Mouse (Mus musculus) midbrain, embryonic 14.5 days (tissue): ENCODE results near the gene Arhgap10. TPM values are rescaled to one million over a fixed set of nuclear protein-coding genes. Genes with fewer than 3 reads are reported as not detected.

ENCODE experiments used
- ATAC-seq: fragments of 200-750 bp; cut with Nextera tagmentation; 2 replicates; pipeline ENCODE4 v1.8.0; 2017; ENCODE audit warnings: moderate number of reproducible peaks, moderate library complexity; ENCODE audit not compliant: low FRiP score, low TSS enrichment
- DNase-seq: peaks from one replicate; pipeline ENCODE4 v3.0.0-alpha.2; 2015
- H3K27ac ChIP-seq: fragments of 300-500 bp; sonication (generic); replicated peaks from 2 replicates; pipeline ENCODE4 v1.5.1; 2014; ENCODE audit warnings: mild to moderate bottlenecking, low read depth, low read length, moderate library complexity
- H3K27me3 ChIP-seq: fragments of 300-500 bp; sonication (generic); 2 replicates; pipeline ENCODE4 v1.6.1; 2014; ENCODE audit warnings: low read length, control low read depth, mixed read lengths; ENCODE audit not compliant: control insufficient read depth, insufficient read depth
- H3K36me3 ChIP-seq: fragments of 300-500 bp; sonication (generic); 2 replicates; pipeline ENCODE4 v1.6.1; 2014; ENCODE audit warnings: low read length, control low read depth; ENCODE audit not compliant: control insufficient read depth, insufficient read depth
- H3K4me1 ChIP-seq: fragments of 300-500 bp; sonication (generic); 2 replicates; pipeline ENCODE4 v1.6.1; 2014; ENCODE audit warnings: mild to moderate bottlenecking, antibody characterized with exemption, low read length, control low read depth; ENCODE audit not compliant: control insufficient read depth, insufficient read depth
- H3K4me2 ChIP-seq: fragments of 300-500 bp; sonication (generic); 2 replicates; pipeline ENCODE4 v1.6.1; 2014; ENCODE audit warnings: mild to moderate bottlenecking, low read length, moderate library complexity
- H3K4me3 ChIP-seq: fragments of 300-500 bp; sonication (generic); replicated peaks from 2 replicates; pipeline ENCODE4 v1.5.1; 2014; ENCODE audit warnings: low read depth, low read length
- H3K9ac ChIP-seq: fragments of 300-500 bp; sonication (generic); replicated peaks from 2 replicates; pipeline ENCODE4 v1.6.1; 2014; ENCODE audit warnings: mild to moderate bottlenecking, low read length, moderate library complexity
- H3K9me3 ChIP-seq: fragments of 300-500 bp; sonication (generic); 2 replicates; pipeline ENCODE4 v1.6.1; 2016; ENCODE audit warnings: low read length, control low read depth, mixed read lengths; ENCODE audit not compliant: control insufficient read depth
- WGBS: fragments of 180-500 bp; shearing (Covaris S2); extraction: QIAGEN DNeasy Blood & Tissue Kit; methylation state at CpG from one replicate; pipeline ENCODE4 v1.1.7; 2014; 5-methylcytosine and 5-hydroxymethylcytosine counted together
- polyA plus RNA-seq: library from polyadenylated mRNA; unstranded; fragments of >200 nt; fragmentation: Nextera tagmentation; extraction: Ambion mirVana; gene quantifications from 2 replicates; pipeline ENCODE4 v1.2.1, GENCODE M21; 2014

The Arhgap10 gene
- polyA plus RNA-seq, 1 experiment from 2014 or later, result 3.0 TPM

GRCm38 (mm10) chr8:77214665-77215064, 303.1 kb downstream of the Arhgap10 start:
- H3K4me2 ChIP-seq, result no peak overlapping the region

GRCm38 (mm10) chr8:77213893-77214464, 303.8 kb downstream of the Arhgap10 start:
- no peak overlapping the region for H3K27ac ChIP-seq
- no peaks in the 10 kb centered on the region for H3K9me3 ChIP-seq
- 84% methylated on average over 3 of the region's 3 CpGs for WGBS
- no peak for DNase-seq
- no peaks in the 10 kb centered on the region for H3K36me3 ChIP-seq
- H3K27me3 ChIP-seq, result no peaks in the 10 kb centered on the region
- H3K4me3 ChIP-seq, result no peak overlapping the region
- H3K4me1 ChIP-seq, result no peaks in the 10 kb centered on the region
- no peak overlapping the region for H3K9ac ChIP-seq
- ATAC-seq, result no peak
- no peak overlapping the region for H3K4me2 ChIP-seq

More at GRCm38 (mm10) chr8:77214665-77215064, 303.1 kb downstream of the Arhgap10 start:
- Histone ChIP-seq H3K4me1 (no peaks in the 10 kb centered on the region), H3K27me3 (no peaks in the 10 kb centered on the region), H3K9me3 (no peaks in the 10 kb centered on the region), H3K9ac (no peak overlapping the region), H3K27ac (no peak overlapping the region), H3K4me3 (no peak overlapping the region), H3K36me3 (no peaks in the 10 kb centered on the region)
- peak; percentile 84 for DNase-seq
- 68% methylated on average over 8 of the region's 8 CpGs for WGBS
- no peak for ATAC-seq

DNA sequence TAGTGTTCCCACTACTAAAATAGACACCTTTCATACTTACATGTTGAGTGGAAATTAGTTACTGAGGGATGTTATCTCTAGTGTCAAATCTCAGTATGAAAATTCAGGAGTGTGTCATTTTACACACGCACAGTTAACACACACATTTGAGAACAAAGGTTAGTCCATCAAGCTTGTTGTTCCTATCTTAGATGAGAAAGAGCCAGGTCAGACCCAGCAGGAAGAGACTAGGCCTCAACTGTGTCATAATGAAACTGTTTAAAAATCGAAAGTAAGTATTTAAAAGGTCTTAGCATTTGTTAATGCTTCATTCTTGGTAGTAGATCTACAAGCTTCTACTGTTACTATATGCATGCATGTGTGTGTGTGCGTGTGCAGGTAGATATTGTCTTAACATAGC, 308.5 kb downstream of the Arhgap10 start:
- WGBS, result 88% methylated on average over 3 of the region's 3 CpGs
- Histone ChIP-seq H3K4me3 (no peak overlapping the region), H3K36me3 (no peaks in the 10 kb centered on the region), H3K9ac (no peak overlapping the region), H3K27me3 (no peaks in the 10 kb centered on the region), H3K4me1 (no peaks in the 10 kb centered on the region), H3K9me3 (no peaks in the 10 kb centered on the region), H3K4me2 (no peak overlapping the region), H3K27ac (no peak overlapping the region)
- ATAC-seq (no peak), DNase-seq (no peak)

Other genes with a start within 250 kb of the Arhgap10 start
- 24.8 and 29.3 TPM in 2 replicates for gene Prmt9, start 31.4 kb upstream of the Arhgap10 start, polyA plus RNA-seq
- gene Tmem184c, start 92.7 kb upstream of the Arhgap10 start, polyA plus RNA-seq, result 66.5 and 77.3 TPM in 2 replicates
- gene Ednra, start 206.5 kb upstream of the Arhgap10 start, polyA plus RNA-seq, result 3.7 and 7.1 TPM in 2 replicates